Mouse (Mus musculus): Measurements from ENCODE around the gene Akap2.

The Akap2 gene

GRCm38 (mm10) chr4:57755085-57755484, 37.6 kb downstream of the Akap2 start:
- DNase-seq (ENCODE audit: low spot score in 2 of 2): peak in 1 of 2 experiments; percentile 18

GRCm38 (mm10) chr4:57757997-57758396, 40.5 kb downstream of the Akap2 start:
- no peak for DNase-seq (ENCODE audit: low spot score in 2 of 2)

- DNase-seq (ENCODE audit: low spot score in 2 of 2): no peak
These were observed 45.0 kb downstream of the Akap2 start for GRCm38 (mm10) chr4:57762424-57762823.

- DNase-seq (ENCODE audit: low spot score in 2 of 2): no peak
These were observed 46.9 kb downstream of the Akap2 start for GRCm38 (mm10) chr4:57764392-57764791.

GRCm38 (mm10) chr4:57764926-57765325, 47.5 kb downstream of the Akap2 start:
- DNase-seq (ENCODE audit: low spot score in 2 of 2): no peak

- DNase-seq (ENCODE audit: low spot score in 2 of 2): no peak
These were observed 48.3 kb downstream of the Akap2 start for GRCm38 (mm10) chr4:57765806-57766205.

- no peak for DNase-seq (ENCODE audit: low spot score in 2 of 2)
These were observed 51.5 kb downstream of the Akap2 start for GRCm38 (mm10) chr4:57769007-57769406.

- DNase-seq (ENCODE audit: low spot score in 2 of 2): no peak
These were observed 52.8 kb downstream of the Akap2 start for GRCm38 (mm10) chr4:57770185-57770823.

GRCm38 (mm10) chr4:57771558-57772219, 54.2 kb downstream of the Akap2 start:
- no peak for DNase-seq (ENCODE audit: low spot score in 2 of 2)

- no peak for DNase-seq (ENCODE audit: low spot score in 2 of 2)
These were observed 55.5 kb downstream of the Akap2 start for GRCm38 (mm10) chr4:57772851-57773510.

GRCm38 (mm10) chr4:57774517-57774916, 57.1 kb downstream of the Akap2 start:
- DNase-seq (ENCODE audit: low spot score in 2 of 2): no peak

GRCm38 (mm10) chr4:57775582-57775981, 58.1 kb downstream of the Akap2 start:
- no peak for DNase-seq (ENCODE audit: low spot score in 2 of 2)

- no peak for DNase-seq (ENCODE audit: low spot score in 2 of 2)
These were observed 62.9 kb downstream of the Akap2 start for GRCm38 (mm10) chr4:57780403-57780802.

GRCm38 (mm10) chr4:57780833-57781641, 63.6 kb downstream of the Akap2 start:
- DNase-seq (ENCODE audit: low spot score in 2 of 2): no peak

GRCm38 (mm10) chr4:57781994-57782393, 64.5 kb downstream of the Akap2 start:
- DNase-seq (ENCODE audit: low spot score in 2 of 2): peak; percentile 63 to 79

GRCm38 (mm10) chr4:57782549-57783390, 65.3 kb downstream of the Akap2 start:
- DNase-seq (ENCODE audit: low spot score in 2 of 2): peak in 1 of 2 experiments; percentile 26

GRCm38 (mm10) chr4:57783391-57783770, 65.9 kb downstream of the Akap2 start:
- DNase-seq (ENCODE audit: low spot score in 2 of 2): no peak

GRCm38 (mm10) chr4:57783853-57784600, 66.6 kb downstream of the Akap2 start:
- no peak for DNase-seq (ENCODE audit: low spot score in 2 of 2)

- DNase-seq (ENCODE audit: low spot score in 2 of 2): peak; percentile 37 to 71
These were observed 71.3 kb downstream of the Akap2 start for GRCm38 (mm10) chr4:57788709-57789108.

GRCm38 (mm10) chr4:57789118-57789517, 71.7 kb downstream of the Akap2 start:
- DNase-seq (ENCODE audit: low spot score in 2 of 2): no peak
